Mouse (Mus musculus): ENCODE results near the gene Metap2. TPM values are rescaled to one million over a fixed set of nuclear protein-coding genes. Genes with fewer than 3 reads are reported as not detected.
A peak's percentile ranks its signal among the peaks of the same experiment; 100 is the strongest.

Gene Metap2
- total and polyA plus RNA-seq, 3 experiments, result 45.4 to 114 (median 111) TPM

DNA sequence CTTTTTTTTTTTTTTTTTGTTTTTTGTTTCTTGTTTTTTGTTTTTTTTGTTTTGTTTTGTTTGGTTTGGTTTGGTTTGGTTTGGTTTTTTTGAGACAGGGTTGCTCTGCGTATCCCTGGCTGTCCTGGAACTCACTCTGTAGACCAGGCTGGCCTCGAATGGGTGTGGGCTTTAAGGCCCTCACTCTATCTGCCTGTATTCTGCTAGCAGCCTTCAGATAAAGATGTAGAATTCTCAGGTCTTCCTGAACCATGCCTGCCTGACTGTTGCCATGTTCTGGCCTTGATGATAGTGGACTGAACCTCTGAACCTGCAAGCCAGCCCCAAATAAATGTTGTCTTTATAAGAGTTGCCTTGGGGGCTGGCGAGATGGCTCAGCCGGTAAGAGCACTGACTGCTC is 4.3 kb downstream of the Metap2 start:
- TF ChIP-seq EP300 (IDR thresholded peaks at IDR 0.05; ENCODE audit: insufficient read depth, low read depth, low read length) (no peak), POLR2A (IDR thresholded peaks at IDR 0.05; ENCODE audit: insufficient read depth, low read depth, low read length) (no peak), CTCF (IDR thresholded peaks at IDR 0.05) (no peak)
- Histone ChIP-seq H3K27me3 (ENCODE audit: control insufficient read depth, insufficient read depth, low read length) (no peaks in the 10 kb centered on the region), H3K27ac (no peak overlapping the region), H3K9ac (ENCODE audit: low read depth, low read length) (no peak overlapping the region), H3K79me2 (replicated peaks; ENCODE audit: control insufficient read depth, insufficient read depth, low read length) (no peaks in the 10 kb centered on the region; the same call in 1 of the 2 replicates), H3K4me1 (ENCODE audit: control insufficient read depth, insufficient read depth, low read length) (peaks cover 2% of the 10 kb centered on the region; the same call in 1 of the 2 replicates), H3K4me3 (no peak overlapping the region), H3K36me3 (ENCODE audit: control insufficient read depth, insufficient read depth, low read length) (no peaks in the 10 kb centered on the region; the same call in 1 of the 2 replicates)
- intact Hi-C loops (cut with DNase I), result no loop called here
- WGBS, result 89% methylated on average over 4 of the region's 4 CpGs
- no peak for DNase-seq

DNA sequence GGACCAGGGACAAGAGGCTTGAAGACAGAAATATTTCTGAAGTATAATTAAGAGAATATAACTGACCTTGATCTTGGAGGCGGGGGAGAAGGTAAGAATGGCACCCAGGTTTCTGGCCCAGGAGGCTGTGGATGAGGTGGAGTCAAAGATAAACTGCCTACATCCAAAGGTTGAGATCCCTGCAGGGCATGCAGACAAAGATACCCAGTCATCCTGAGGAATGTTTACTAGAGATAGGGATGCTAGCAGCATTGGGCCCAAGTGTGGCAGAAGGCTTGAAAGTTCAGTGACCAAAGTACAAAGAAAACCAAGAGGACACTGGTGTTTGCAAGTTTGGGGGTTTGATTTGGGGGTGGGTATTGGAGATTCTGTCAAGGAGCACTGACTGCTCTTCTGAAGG is 5.9 kb downstream of the Metap2 start:
- TF ChIP-seq POLR2A (IDR thresholded peaks at IDR 0.05; ENCODE audit: insufficient read depth, low read depth, low read length) (no peak), EP300 (IDR thresholded peaks at IDR 0.05; ENCODE audit: insufficient read depth, low read depth, low read length) (no peak), CTCF (IDR thresholded peaks at IDR 0.05) (no peak)
- Histone ChIP-seq H3K27me3 (ENCODE audit: control insufficient read depth, insufficient read depth, low read length) (no peaks in the 10 kb centered on the region), H3K4me1 (ENCODE audit: control insufficient read depth, insufficient read depth, low read length) (peaks cover 2% of the 10 kb centered on the region; the same call in 1 of the 2 replicates), H3K36me3 (ENCODE audit: control insufficient read depth, insufficient read depth, low read length) (peaks cover 2% of the 10 kb centered on the region), H3K79me2 (replicated peaks; ENCODE audit: control insufficient read depth, insufficient read depth, low read length) (no peaks in the 10 kb centered on the region; the same call in 1 of the 2 replicates), H3K4me3 (no peak overlapping the region), H3K9ac (ENCODE audit: low read depth, low read length) (no peak overlapping the region), H3K27ac (no peak overlapping the region)
- no peak for DNase-seq
- WGBS, result 100% methylated on average over 1 of the region's 1 CpGs
- intact Hi-C loops (cut with DNase I), result no loop called here

DNA sequence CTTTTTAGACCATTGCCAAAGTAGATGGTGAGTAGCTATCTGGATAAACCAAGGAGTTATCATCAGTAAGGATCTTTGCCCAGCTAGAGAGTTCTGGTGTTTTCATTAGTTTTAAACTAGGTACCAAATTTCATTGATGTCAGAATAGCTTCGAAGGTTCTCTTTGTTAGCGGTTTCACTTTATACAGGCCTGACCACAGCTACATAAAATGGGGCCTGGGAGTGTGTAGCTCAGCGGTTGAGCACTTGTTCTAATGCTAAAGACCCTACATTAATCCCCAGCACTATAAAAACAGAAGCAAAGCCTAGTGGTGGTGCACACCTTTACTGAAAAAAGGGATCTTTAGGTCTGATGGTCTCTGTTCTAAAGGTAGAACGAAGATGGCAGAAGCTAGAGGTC is 6.3 kb downstream of the Metap2 start:
- H3K36me3 ChIP-seq (ENCODE audit: control insufficient read depth, insufficient read depth, low read length), result peaks cover 3% of the 10 kb centered on the region
- H3K27ac ChIP-seq, result no peak overlapping the region; the same call in 1 of the 2 replicates
- WGBS, result 81% methylated on average over 4 of the region's 4 CpGs
- no peak for DNase-seq
- intact Hi-C loops (cut with DNase I), result no loop called here
- no peaks in the 10 kb centered on the region; the same call in 1 of the 2 replicates for H3K79me2 ChIP-seq (replicated peaks; ENCODE audit: control insufficient read depth, insufficient read depth, low read length)
- TF ChIP-seq EP300 (IDR thresholded peaks at IDR 0.05; ENCODE audit: insufficient read depth, low read depth, low read length) (no peak), POLR2A (IDR thresholded peaks at IDR 0.05; ENCODE audit: insufficient read depth, low read depth, low read length) (no peak), CTCF (IDR thresholded peaks at IDR 0.05) (no peak)
- H3K4me1 ChIP-seq (ENCODE audit: control insufficient read depth, insufficient read depth, low read length), result peaks cover 2% of the 10 kb centered on the region; the same call in 1 of the 2 replicates
- H3K27me3 ChIP-seq (ENCODE audit: control insufficient read depth, insufficient read depth, low read length), result no peaks in the 10 kb centered on the region
- H3K9ac ChIP-seq (ENCODE audit: low read depth, low read length), result no peak overlapping the region
- peak overlapping the region; percentile 98; the same call in 1 of the 2 replicates for H3K4me3 ChIP-seq

DNA sequence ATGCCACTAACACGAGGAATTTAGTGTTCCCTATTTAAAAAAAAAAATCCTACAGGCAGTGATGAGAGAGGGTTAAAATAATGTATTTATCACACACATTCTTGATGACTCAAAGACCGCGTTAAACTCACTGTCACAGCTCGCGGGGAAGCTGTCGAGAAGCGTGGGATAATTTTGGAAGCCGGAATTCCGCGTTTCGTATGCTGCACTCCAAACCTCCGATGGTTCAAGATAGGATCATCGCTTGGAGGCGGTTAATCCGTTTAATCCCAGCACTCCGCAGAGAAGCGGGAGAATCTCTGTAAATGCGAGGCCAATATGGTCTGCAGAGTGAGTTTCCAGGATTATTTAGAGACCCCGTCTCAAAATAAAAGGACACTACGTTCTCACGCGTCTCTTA is 6.9 kb downstream of the Metap2 start:
- H3K36me3 ChIP-seq (ENCODE audit: control insufficient read depth, insufficient read depth, low read length), result peaks cover 5% of the 10 kb centered on the region
- no peaks in the 10 kb centered on the region for H3K27me3 ChIP-seq (ENCODE audit: control insufficient read depth, insufficient read depth, low read length)
- H3K9ac ChIP-seq (ENCODE audit: low read depth, low read length), result peak overlapping the region; percentile 62
- no peak for DNase-seq
- peak overlapping the region; percentile 84 for H3K27ac ChIP-seq
- TF ChIP-seq CTCF (IDR thresholded peaks at IDR 0.05), result no peak
- no peak for TF ChIP-seq POLR2A (IDR thresholded peaks at IDR 0.05; ENCODE audit: insufficient read depth, low read depth, low read length)
- no peak for TF ChIP-seq EP300 (IDR thresholded peaks at IDR 0.05; ENCODE audit: insufficient read depth, low read depth, low read length)
- intact Hi-C loops (cut with DNase I), result no loop called here
- H3K79me2 ChIP-seq (replicated peaks; ENCODE audit: control insufficient read depth, insufficient read depth, low read length), result no peaks in the 10 kb centered on the region; the same call in 1 of the 2 replicates
- H3K4me3 ChIP-seq, result peak overlapping the region; percentile 98
- peaks cover 2% of the 10 kb centered on the region; the same call in 1 of the 2 replicates for H3K4me1 ChIP-seq (ENCODE audit: control insufficient read depth, insufficient read depth, low read length)
- 1% methylated on average over 22 of the region's 22 CpGs for WGBS

DNA sequence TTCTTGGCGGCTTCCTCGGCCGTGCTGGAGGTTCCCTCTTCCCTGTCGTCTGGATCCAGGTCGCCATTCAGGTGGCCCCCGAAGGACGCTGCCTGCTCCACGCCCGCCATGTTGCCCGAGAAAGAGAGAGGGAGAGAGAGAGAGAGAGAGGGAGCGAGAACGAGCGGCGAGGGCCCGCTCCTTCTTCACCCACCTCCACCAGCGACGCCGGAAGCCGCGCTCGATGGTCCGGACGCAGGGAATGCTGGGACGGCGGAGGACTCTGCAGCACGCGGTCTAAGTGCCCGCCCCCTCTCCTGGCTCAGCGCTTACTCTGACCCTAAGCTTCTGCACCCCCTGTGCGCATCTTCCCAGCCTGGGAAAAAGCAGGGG is 7.3 kb downstream of the Metap2 start:
- Histone ChIP-seq H3K4me1 (ENCODE audit: control insufficient read depth, insufficient read depth, low read length) (peaks cover 2% of the 10 kb centered on the region; the same call in 1 of the 2 replicates), H3K27ac (peak overlapping the region; percentile 84), H3K36me3 (ENCODE audit: control insufficient read depth, insufficient read depth, low read length) (peaks cover 5% of the 10 kb centered on the region), H3K79me2 (replicated peaks; ENCODE audit: control insufficient read depth, insufficient read depth, low read length) (no peaks in the 10 kb centered on the region; the same call in 1 of the 2 replicates), H3K9ac (ENCODE audit: low read depth, low read length) (peak overlapping the region; percentile 88), H3K4me3 (peak overlapping the region; percentile 98), H3K27me3 (ENCODE audit: control insufficient read depth, insufficient read depth, low read length) (no peaks in the 10 kb centered on the region)
- peak; percentile 90 for DNase-seq
- 0% methylated on average over 24 of the region's 30 CpGs for WGBS
- TF ChIP-seq CTCF (IDR thresholded peaks at IDR 0.05) (no peak), POLR2A (IDR thresholded peaks at IDR 0.05; ENCODE audit: insufficient read depth, low read depth, low read length) (peak; percentile 85)
- intact Hi-C loops (cut with DNase I), result no loop called here

DNA sequence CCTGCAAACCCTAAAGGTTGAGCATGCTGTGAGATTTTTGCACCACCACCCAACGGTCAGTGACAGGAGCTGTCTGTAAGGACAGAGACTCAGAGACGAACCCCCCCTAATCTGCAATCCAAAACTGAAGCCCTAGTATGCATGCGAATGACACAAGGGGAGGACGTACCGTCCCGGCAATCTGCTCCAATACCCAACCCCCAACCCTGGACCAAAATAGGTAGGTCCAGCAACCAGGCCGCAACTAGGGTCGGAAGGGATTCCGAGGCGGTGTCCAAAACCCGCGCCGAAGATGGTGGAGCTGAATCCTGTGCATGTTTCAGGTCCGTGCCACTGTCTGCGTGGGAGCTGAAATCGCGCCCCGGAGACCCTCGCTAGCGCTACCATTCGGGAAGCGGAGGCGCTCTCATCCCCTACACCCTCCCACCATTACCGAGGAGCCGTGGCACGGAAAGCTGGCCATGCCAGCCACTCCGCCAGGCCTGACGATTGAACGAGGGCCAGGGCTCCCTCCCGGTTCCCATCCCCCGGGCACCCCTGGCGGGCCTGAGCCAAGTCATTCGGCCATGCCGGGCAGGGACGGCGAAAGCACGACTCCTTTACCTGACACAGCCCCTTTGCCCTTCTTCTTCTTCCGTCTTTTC is 7.8 kb downstream of the Metap2 start:
- peak overlapping the region; percentile 84 for H3K27ac ChIP-seq
- WGBS, result under 1% methylated on average over 38 of the region's 38 CpGs
- TF ChIP-seq CTCF (IDR thresholded peaks at IDR 0.05) (no peak), EP300 (IDR thresholded peaks at IDR 0.05; ENCODE audit: insufficient read depth, low read depth, low read length) (no peak), POLR2A (IDR thresholded peaks at IDR 0.05; ENCODE audit: insufficient read depth, low read depth, low read length) (no peak)
- peak overlapping the region; percentile 98 for H3K4me3 ChIP-seq
- H3K79me2 ChIP-seq (replicated peaks; ENCODE audit: control insufficient read depth, insufficient read depth, low read length), result peaks cover under 1% of the 10 kb centered on the region; the same call in 1 of the 2 replicates
- intact Hi-C loops (cut with DNase I), result no loop called here
- peak overlapping the region; percentile 88 for H3K9ac ChIP-seq (ENCODE audit: low read depth, low read length)
- no peak for DNase-seq
- peaks cover 5% of the 10 kb centered on the region for H3K36me3 ChIP-seq (ENCODE audit: control insufficient read depth, insufficient read depth, low read length)
- no peaks in the 10 kb centered on the region for H3K27me3 ChIP-seq (ENCODE audit: control insufficient read depth, insufficient read depth, low read length)
- H3K4me1 ChIP-seq (ENCODE audit: control insufficient read depth, insufficient read depth, low read length), result peaks cover 2% of the 10 kb centered on the region

Measured in heart, adult 2 months (tissue).